Mouse (Mus musculus) frontal cortex, postnatal 14 days (tissue): Measurements from ENCODE around the gene Ppp4r3a.
"Not testable (repeated sequence)": the region's sequence is repeated elsewhere in the genome, so short reads cannot be mapped to it uniquely, and the experiment has no call there.

Source experiments
- DNase-seq, 2 experiments: peaks; one replicate each; pipeline ENCODE4 v3.0.0; 2022; ENCODE audit warnings: low spot score in 2 of 2

Gene Ppp4r3a

GRCm38 (mm10) chr12:101028954-101029731 is 54.4 kb downstream of the Ppp4r3a start, which contains the start of gene Ccdc88c:
Gene Ccdc88c (minus strand): TSS chr12:101029056.
- DNase-seq = peak; percentile 62 to 72

- DNase-seq = no peak
These were observed 55.1 kb downstream of the Ppp4r3a start for GRCm38 (mm10) chr12:101028247-101028953.

DNA sequence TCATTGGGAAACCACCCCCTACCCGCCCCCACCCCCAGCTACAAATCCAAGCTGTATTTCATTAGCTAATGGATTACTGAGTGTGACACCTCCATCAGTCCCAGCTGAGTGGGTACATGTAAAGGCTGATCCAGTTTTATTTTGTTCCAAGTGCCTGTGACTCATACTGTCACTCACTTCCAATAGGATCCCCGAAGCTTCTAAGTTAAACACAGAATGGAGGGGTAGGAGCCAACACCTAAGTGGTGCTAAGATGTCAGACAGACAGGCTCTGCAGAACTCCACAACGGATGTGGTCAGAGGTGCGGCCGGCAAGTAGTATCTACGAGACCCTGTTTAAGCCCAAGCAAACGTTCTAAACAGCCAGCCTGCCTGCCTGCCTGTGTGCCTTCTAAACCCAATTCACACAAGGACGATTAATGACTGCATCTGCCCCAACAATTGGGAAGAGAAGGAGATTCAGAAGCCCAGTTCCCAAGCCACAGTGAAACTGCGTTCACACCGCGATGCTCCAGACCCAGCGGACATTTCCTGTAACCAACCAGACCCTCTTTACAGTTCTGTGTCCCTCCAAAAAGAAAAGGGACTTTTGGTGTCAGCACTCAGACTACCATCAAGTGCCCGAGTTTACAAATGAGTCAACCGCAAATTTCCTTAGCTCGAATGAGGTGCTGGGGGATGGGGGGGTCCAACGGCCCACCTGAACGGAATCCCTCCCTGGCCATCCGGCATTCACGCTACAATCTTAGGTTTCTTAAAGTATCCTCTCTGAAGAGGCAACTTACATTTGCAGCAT is 55.9 kb downstream of the Ppp4r3a start:
- no peak for DNase-seq

GRCm38 (mm10) chr12:101026946-101027345 is 56.6 kb downstream of the Ppp4r3a start:
- no peak for DNase-seq

GRCm38 (mm10) chr12:101026518-101026917 is 57.0 kb downstream of the Ppp4r3a start:
- DNase-seq = no peak

- no peak for DNase-seq
These were observed 57.5 kb downstream of the Ppp4r3a start for GRCm38 (mm10) chr12:101026025-101026424.

- DNase-seq = no peak
These were observed 58.1 kb downstream of the Ppp4r3a start for GRCm38 (mm10) chr12:101025379-101025778.

- DNase-seq = no peak
These were observed 58.7 kb downstream of the Ppp4r3a start for GRCm38 (mm10) chr12:101024824-101025223.

DNA sequence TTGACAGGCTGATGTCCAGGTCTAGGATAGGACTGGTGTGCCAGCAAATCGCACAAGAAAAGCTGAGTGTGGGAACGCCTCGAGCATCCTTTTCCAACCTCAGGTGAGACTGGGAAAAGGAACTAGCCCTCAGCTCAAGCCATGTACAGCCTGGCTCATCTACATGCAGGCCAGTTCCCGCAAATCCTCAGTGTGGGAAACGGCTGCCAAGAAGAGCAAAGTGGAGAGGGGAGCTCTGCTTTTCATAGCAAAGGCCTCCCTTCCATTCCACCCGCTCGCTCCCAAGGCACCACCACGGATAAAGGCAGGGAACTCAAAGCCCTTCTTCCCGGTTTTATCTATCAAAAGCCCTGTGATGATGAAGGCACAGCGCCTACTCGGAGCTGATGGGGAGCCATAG is 60.4 kb downstream of the Ppp4r3a start:
- DNase-seq = no peak

GRCm38 (mm10) chr12:101022353-101022752 is 61.1 kb downstream of the Ppp4r3a start:
- DNase-seq = peak in 1 of 2 experiments; percentile 2

DNA sequence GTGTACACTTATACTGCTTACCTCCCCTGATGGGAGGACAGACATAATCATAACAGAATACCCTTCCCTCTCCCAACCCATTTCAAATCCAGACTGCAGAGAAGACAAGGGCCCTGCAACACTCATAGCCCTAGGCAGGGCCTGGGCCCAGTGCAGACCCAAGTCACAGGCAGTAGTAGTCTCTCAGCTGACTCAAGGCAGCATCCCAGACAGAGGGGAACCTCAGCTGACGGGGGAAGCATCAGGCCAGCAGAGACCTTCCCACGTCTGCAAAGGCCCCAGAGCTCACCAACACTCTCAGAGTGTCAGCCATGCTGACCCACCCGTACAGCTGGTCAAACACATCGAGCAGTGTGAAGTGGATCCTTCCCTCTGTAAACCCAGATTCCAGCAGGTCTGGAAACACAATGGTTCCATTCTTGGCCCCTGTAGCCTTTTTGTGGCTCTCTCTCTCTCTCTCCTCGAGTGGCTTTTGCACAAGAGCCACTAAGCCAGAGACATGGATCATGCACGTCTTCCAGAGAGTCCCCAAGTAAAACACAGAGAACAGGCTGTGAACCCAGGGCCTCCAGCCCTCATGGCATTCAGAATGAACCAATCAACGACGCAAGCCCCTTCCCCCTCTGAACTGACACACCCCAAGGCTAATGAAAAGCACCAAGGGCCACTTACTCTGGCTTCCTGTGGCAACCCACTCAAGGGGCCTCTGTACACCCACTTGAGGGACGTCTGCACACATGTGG is 61.8 kb downstream of the Ppp4r3a start:
- DNase-seq = peak in 1 of 2 experiments; percentile 2

DNA sequence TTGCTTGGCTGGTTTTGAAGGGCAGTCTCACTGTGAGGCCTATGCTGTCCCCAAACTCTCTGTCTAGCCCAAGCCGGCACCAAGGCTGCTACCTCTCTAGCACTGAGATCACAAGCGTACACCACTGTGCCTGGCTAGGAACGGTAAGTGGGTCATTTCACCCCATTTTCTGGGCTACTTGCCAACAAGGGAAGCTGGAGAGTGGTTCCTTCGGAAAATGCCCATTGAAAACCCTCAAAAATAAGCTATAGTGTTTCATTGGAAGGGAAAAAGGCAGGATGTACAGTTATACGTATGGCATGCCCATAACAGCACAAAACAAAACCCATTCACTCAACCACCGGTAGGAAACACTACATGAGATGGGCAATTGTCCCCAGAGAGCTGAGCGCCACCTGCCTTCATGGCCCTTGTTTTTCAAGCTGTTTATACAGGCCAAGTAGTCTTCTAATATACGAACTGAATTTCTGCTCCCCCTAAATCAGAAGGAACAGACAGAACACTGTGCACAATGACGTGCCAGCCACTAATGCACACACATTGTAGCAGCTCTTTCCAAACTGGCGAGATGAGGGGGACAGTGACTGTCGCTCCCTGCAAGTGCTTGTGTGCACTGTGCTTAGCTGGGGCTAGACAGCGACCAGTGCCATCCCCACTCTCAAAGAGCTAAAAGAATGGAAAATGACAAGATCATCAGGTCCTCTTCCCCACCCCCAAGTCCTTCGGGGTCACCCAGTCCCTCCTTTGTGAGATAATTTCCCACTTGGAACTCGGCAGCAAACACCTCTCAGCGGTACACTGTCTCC is 63.1 kb downstream of the Ppp4r3a start:
- no peak for DNase-seq

GRCm38 (mm10) chr12:101019443-101019842 is 64.1 kb downstream of the Ppp4r3a start:
- DNase-seq = no peak

DNA sequence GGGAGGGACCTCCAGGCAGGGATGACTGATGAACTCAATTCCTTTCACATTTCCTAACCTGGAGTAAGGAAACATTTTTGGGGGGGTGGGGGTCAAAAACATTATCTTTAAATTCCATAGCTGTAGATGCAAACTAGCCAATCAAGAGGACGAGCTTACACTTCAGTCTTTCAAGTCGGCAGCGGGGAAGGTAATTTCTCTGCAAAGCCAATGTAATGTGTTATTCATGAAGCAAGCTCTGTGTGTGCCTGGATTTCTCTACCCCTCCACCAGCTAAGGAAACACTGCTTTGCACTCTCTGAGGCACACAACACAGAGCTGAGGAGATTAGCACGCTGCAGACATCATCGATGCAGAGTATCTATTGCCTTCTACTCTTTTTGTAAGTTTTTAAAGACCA is 64.5 kb downstream of the Ppp4r3a start:
- no peak for DNase-seq

DNA sequence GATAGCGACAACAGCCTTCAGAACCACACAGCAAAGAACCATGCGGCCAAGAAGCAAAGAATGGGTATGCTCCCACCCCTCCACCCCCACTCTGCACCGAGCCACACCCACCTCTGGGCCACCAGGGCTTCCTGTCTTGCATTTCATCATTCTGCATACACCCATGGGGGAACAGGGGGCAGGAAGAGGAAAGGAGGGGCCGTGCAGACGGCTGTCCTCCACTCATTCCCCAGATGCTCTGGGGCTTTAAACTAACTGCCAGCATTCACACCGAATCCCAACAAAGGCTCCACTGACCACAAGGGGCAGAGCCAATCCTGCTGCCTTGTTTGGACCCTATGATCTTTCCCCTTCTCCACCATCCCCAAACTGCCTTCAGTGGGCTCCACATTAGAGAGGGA is 65.5 kb downstream of the Ppp4r3a start:
- no peak for DNase-seq

- no peak for DNase-seq
These were observed 67.0 kb downstream of the Ppp4r3a start for GRCm38 (mm10) chr12:101016412-101016928.

- DNase-seq = no peak
These were observed 67.6 kb downstream of the Ppp4r3a start for GRCm38 (mm10) chr12:101015926-101016325.

DNA sequence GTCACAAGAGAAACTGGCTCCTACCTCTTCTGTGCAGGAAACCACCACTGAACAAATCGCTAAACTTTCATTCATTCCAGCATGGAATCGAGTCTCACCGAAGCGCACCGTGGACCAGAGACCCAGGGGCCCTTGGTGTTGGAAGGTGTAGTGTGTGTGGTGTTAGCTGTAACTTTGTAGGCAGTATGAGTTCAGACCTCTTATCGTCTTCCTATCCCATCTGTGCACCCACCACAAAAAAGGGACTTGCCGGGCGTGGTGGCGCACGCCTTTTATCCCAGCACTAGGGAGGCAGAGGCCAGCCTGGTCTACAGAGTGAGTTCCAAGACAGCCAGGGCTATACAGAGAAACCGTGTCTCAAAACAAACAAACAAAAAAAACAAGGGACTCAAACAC is 68.3 kb downstream of the Ppp4r3a start:
- no peak for DNase-seq

DNA sequence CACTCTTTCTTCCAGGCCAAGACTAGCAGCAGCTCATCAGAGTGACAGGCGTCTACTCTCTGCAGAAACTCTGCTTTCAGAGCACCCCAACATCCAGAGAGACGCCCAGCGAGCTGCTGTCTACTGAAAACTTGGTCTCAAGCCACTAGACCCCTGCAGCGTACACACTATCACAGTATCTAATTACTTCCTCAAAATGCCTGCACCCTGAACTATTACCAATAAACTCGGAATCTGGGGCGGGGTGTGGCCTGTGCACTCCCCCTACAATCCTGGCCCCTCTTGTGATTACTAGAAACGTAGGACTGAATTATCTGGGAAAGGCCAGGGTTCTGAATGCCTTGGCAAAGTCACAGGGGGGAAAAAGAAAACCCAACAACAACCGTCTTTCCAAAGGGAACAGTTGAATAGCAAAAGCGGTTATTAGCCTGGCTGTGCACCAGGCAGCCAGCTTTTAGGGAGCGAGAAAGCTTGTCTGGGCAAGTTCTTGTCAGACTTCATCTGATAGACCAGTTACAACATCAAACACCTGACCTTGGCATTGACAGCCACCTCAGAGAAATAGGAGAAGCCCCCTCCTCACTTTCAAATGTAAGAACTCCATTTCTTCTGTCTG is 68.8 kb downstream of the Ppp4r3a start:
- DNase-seq = no peak

GRCm38 (mm10) chr12:101013668-101014067 is 69.8 kb downstream of the Ppp4r3a start:
- not testable (repeated sequence) for DNase-seq
